Mouse (Mus musculus): ENCODE measurements around the gene Ccr1l1.

Gene Ccr1l1

GRCm38 (mm10) chr9:123957911-123958413 is 20.2 kb downstream of the Ccr1l1 start:
- DNase-seq = no peak

- no peak for DNase-seq
Measured at GRCm38 (mm10) chr9:123956892-123957291, 21.3 kb downstream of the Ccr1l1 start.

DNA sequence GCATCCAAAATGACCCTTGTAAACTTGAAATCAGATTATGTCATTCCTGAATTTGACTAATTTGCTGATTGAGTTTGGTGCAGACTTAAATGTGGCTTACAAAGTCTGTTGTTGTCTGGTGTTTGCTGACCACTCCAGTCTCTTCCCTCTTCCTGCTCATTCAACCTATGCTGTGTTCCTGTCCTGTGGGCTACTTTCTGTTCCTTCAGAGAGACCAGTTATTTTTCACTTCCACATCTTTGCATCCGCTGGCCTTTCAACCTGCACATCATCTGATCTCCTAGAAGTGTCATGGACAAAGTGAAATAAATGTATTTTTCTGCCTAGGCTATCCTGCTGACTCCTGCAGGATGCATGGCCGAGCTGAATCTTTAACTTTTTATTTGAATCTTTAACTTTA is 24.7 kb downstream of the Ccr1l1 start:
- DNase-seq = no peak

DNA sequence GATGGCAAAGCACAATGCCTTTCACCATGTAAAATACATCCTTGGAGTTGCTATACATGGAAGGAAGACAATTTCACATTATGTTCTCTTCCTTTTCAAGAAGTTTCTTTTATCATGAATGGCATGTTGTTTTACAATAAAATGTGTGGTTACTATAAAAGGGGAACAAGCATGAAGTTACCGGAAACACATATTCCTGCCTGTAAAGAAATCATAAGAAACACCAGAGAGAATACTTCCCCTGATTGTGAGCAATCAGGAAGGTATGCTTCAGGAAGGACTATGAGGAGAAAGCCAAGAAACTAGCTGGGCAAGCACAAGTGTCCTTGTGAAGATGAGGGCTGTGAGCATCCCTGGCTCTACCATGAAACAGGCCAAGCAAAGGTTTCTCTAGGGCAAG is 27.0 kb downstream of the Ccr1l1 start:
- DNase-seq = no peak

- DNase-seq = no peak
Measured at GRCm38 (mm10) chr9:123949432-123949831, 28.8 kb downstream of the Ccr1l1 start.

DNA sequence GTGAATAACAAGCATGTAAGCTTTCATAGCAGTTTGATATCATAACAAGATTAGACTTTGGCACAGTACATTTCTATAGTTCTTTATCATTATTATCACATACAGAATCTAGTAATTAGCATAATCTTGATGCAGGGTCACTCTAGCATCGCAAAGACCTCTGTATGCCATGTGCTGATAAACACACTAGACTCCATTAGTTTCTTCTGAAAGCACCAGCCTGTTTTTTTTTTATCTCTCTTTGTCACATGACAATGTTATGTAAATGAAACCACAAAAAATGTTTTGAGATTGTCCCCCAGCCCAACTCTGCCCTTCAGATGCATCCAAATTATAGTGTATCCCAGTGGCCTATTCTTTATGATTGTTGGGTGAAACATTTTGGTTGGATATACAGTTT is 30.4 kb downstream of the Ccr1l1 start:
- no peak for DNase-seq

GRCm38 (mm10) chr9:123942025-123942424 is 36.2 kb downstream of the Ccr1l1 start:
- DNase-seq = no peak

DNA sequence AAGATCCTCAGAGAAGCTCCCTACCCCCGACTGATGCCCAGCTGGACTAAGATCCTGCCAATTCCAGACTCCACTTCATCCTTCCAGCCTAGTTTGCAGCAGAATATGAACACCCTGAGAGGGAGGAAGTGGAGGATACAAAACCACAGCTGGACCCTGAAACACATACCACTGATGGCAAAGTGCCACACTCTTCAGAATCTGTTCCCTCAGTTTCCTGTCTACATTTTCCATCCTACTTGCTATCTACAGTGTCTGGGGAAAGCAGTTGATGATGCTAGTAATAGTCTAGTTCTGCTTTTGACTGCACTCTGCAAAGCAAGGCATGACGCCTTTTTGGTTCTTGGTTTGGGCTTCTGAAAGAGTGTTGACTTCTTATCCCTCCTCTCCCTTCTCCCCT is 36.9 kb downstream of the Ccr1l1 start:
- no peak for DNase-seq

DNA sequence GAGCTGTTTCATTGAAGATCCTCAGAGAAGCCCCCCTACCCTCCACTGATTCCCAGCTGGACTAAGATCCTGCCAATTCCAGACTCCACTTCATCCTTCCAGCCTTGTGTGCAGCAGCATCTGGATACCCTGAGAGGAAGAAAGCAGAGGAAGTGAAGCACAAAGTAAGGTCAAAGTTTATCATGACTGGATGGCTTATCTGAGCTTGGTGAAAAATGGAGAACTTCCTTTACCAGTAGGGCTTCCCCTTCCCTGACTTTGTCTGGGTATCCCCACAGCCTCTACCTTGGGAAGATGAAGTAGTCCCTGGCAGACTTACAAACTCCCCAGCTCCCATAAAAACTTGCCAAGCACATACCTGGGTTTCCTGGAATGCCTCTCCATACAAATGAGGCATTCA is 37.6 kb downstream of the Ccr1l1 start:
- DNase-seq = no peak

GRCm38 (mm10) chr9:123940168-123940567 is 38.0 kb downstream of the Ccr1l1 start:
- no peak for DNase-seq

DNA sequence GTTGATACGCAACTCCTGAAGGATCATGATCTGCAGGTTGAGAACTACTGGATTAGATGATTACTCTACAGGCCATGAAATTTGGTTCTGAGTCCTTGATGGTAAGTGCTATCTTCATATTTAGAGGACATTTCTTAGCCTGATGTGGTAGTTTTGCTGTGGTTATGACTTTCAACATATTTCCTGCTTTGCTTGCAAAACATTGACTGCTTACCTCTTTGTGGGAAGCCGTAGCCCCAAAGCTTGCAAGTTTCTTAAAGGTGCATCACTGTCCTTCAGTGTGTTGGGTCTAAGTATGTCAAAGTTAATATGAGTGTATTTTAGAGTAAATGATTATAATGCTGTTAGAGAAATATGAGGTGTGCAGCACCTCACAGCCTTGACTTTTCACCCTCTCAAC is 40.2 kb downstream of the Ccr1l1 start:
- DNase-seq = no peak

GRCm38 (mm10) chr9:123936604-123937280 is 41.5 kb downstream of the Ccr1l1 start:
- DNase-seq = no peak

- no peak for DNase-seq
Measured at GRCm38 (mm10) chr9:123935776-123936175, 42.4 kb downstream of the Ccr1l1 start.

- DNase-seq = no peak
Measured at GRCm38 (mm10) chr9:123935346-123935745, 42.9 kb downstream of the Ccr1l1 start.

GRCm38 (mm10) chr9:123933716-123934445 is 44.3 kb downstream of the Ccr1l1 start:
- no peak for DNase-seq

GRCm38 (mm10) chr9:123932911-123933675 is 45.1 kb downstream of the Ccr1l1 start:
- DNase-seq = no peak

DNA sequence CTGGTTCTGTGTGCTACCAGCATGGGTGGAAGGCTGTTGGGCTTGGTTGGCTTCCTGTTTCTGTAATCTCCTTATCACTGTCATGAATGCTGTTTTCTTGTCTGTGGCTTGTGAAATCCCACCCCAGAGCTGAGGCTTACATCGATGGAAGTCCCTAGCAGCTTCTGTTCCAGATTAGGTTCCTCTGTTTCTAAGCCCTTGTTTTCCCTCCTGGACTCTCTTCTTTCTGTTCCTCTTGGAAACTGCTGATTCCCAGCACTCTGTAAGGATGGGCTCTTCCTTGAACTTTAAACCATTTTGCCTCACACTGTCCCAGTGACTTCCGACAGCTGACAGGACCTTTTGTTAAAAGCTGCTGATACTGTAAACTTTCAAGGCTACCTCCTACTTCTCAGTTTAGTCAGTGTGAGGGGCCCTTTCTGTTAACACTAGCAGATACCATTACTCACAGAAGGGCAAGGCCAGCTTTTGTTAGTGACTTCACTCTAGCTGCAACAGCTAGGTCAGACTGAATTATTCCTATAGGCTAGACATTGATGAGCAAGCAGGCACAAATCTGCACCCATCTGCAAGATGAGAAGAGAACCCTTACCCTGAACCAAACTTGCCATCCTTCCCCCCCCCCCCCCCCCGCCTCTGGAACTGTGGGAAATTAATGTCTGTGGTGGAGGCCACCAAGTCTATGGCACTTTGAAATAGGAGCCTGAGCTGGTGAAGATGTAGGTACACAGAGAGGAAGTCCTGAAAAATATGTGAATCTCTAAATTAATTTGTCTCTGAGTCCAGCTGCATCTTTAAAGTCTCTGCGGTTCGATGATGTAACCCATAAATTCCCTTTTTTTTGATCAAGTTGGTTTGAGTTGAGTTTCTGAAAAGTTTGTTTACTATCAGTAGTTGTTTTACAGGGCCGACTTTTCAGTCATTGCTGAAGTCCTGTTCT is 46.2 kb downstream of the Ccr1l1 start:
- DNase-seq = no peak

GRCm38 (mm10) chr9:123930926-123931325 is 47.3 kb downstream of the Ccr1l1 start:
- no peak for DNase-seq

DNA sequence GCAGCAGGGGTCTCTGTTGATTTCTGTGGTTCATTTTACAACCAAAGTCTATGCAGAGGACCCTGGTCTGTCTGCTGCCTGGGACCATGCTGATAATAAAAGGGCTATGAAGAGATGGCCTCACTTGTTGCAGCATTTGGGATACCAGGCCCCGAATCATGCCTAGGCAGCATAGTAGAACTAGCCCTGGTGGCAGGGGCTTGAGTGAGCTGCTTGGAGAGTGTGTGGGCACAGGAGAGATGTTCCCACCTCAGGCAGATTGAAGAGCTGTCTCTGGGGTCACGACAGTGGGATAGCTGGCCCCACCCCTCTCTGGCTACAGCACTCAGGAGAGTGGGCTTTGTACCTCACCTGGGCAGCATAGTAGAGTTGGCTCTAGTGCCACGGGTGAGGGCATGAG is 47.7 kb downstream of the Ccr1l1 start:
- no peak for DNase-seq

DNA sequence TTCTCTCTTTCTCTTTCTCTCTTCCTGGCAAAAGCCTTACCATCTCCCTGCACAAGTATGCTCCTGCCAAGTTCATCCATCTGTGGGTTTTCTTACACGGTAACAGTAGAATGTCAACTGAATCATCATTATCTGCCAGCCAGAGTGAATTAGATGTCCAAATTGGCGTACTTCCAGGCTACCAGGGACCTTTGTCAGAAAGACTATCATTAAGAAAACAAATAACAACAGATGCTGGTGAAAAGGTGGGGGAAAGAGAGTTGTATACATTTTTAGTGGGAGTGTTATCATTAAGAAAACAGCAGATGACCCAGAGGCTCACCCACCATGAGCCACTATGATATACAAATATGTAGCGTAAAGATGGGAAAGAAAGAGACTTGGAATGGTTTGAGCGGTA is 48.3 kb downstream of the Ccr1l1 start:
- no peak for DNase-seq

- DNase-seq = no peak
Measured at GRCm38 (mm10) chr9:123928759-123929246, 49.4 kb downstream of the Ccr1l1 start.

DNA sequence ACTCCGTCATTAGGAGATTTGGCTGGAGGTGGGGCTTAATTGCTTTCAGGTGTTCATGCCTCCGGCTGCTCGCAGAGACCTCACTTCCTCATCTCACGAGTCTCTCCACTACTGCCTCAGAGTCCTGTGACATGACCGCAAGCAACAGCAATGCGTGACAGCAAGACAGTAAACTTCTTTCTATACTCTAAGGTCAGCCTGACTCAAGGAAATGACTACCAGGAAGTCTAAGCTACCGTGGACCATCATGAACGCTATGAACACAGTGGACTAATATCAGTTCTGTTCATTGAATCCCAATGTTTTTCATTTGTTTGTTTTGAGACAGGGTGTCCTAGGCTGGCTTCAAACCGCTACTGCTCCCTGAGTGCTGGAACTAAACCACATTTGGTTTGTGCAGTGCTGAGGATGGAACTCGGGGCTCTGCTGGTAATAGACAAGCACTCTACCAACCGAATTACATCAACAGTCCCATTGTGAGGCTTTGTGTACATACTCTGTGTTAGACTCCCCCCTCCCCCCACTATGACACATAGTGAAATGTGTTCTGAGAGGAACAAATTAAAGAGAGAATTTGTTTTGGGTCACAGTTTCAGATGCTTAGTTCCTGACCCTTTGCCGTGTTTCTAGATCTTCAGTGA is 50.0 kb downstream of the Ccr1l1 start:
- no peak for DNase-seq
